Mouse (Mus musculus) spleen, adult 12 weeks (tissue): ENCODE data around the gene M6pr.
"Not testable (repeated sequence)": the region's sequence is repeated elsewhere in the genome, so short reads cannot be mapped to it uniquely, and the experiment has no call there.

Experiments
- DNase-seq: peaks from one replicate; pipeline ENCODE4 v3.0.0; 2022; ENCODE audit warnings: low spot score

M6pr gene

GRCm38 (mm10) chr6:122342125-122342524 lies 33.6 kb downstream of the M6pr start:
- no peak for DNase-seq

- no peak for DNase-seq
Observed at GRCm38 (mm10) chr6:122343719-122344118, 35.2 kb downstream of the M6pr start.

GRCm38 (mm10) chr6:122344386-122345116 lies 36.0 kb downstream of the M6pr start:
- DNase-seq = no peak

GRCm38 (mm10) chr6:122345731-122346130 lies 37.2 kb downstream of the M6pr start:
- DNase-seq = no peak

GRCm38 (mm10) chr6:122346399-122346798 lies 37.9 kb downstream of the M6pr start:
- no peak for DNase-seq

GRCm38 (mm10) chr6:122347326-122347725 lies 38.8 kb downstream of the M6pr start:
- not testable (repeated sequence) for DNase-seq

- no peak for DNase-seq
Observed at GRCm38 (mm10) chr6:122355909-122356308, 47.4 kb downstream of the M6pr start.

- no peak for DNase-seq
Observed at GRCm38 (mm10) chr6:122357089-122357488, 48.6 kb downstream of the M6pr start.

- no peak for DNase-seq
Observed at GRCm38 (mm10) chr6:122365706-122366105, 57.2 kb downstream of the M6pr start.

GRCm38 (mm10) chr6:122366287-122366686 lies 57.8 kb downstream of the M6pr start:
- no peak for DNase-seq

- DNase-seq = no peak
Observed at GRCm38 (mm10) chr6:122366976-122367375, 58.5 kb downstream of the M6pr start.
